Mouse (Mus musculus): Measurements from ENCODE around the gene Mptx2.
"Not testable (repeated sequence)": the region's sequence is repeated elsewhere in the genome, so short reads cannot be mapped to it uniquely, and the experiment has no call there.

The Mptx2 gene

DNA sequence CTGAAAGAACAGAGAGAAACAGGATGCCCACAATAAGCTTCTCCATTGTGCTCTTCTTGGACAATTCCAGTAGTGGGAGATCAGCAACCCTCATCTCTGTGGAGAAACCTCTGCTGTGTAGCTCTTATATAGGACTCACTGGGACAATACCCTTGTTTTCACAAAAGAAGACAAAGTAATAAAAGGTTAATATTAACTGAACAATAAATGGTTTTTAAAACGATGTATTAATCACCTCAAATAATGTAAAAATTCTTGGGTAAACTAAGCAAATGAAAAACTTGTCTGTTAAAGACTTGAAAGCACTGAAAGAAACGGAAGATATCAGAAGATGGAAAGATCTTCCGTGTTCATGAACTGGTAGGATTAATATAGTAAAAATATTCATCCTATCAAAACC lies at the start of gene Mptx2:
Gene Mptx2 (minus strand): TSS at position 101 of the 400 bp plus-strand sequence.
- DNase-seq (ENCODE audit: low spot score in 2 of 2) = no peak

DNA sequence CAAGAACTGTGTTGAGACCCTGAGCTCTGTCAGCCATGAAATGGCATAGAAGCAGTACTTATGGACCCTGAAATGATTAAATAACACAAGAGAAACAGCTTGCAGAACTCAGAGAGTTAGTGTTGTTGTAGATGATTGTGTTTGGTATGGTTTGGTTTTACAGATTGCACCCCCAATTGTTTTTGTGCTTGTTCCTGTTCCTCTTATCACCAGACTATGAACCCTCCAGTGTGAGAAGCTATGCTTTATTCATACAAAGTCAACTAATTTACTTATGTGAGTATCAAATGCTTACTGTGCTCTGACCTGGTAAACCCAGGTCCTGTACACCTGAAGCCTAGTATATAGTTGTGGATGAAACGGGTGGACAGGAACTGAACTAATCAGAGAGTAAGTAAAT lies 49.0 kb upstream of the Mptx2 start:
- DNase-seq (ENCODE audit: low spot score in 2 of 2) = no peak

DNA sequence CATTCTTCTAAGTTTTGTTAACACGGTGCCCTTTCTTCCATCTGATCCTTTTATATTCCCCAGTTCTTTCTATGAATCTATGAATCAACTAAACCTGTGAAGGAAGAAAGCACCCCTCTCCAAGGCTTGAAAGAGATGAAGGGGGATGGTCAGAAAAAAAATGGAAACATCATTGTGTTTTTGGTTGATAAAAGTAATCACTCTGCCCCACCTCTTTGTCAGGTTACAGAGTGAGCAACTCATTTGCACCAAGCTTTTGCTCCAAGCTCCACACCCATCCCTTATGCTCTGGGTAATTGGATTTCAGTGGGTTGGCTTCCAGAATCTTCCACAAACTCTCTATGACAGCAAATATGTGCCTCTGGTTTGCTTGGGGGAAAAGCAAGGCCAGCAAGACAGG lies 47.8 kb upstream of the Mptx2 start:
- no peak for DNase-seq (ENCODE audit: low spot score in 2 of 2)

DNA sequence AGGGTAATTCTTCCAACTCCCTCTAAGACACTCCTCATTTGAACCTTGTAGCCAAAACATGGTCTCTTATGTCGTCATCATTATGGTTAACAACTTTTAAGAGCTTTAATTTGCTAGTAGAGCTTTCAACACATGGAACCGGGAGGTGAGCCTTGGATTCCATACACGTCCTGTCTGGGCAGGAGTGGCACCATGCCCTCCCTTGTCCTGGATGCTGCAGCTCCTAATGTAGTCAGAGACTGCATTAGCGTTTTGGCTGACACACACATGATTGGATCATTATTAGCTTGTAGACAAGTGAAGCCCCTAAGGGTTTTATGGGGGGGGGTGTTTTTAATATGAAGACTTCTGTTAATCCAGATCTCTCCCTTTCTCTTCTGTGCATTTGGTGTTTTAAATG lies 47.4 kb upstream of the Mptx2 start:
- no peak for DNase-seq (ENCODE audit: low spot score in 2 of 2)

DNA sequence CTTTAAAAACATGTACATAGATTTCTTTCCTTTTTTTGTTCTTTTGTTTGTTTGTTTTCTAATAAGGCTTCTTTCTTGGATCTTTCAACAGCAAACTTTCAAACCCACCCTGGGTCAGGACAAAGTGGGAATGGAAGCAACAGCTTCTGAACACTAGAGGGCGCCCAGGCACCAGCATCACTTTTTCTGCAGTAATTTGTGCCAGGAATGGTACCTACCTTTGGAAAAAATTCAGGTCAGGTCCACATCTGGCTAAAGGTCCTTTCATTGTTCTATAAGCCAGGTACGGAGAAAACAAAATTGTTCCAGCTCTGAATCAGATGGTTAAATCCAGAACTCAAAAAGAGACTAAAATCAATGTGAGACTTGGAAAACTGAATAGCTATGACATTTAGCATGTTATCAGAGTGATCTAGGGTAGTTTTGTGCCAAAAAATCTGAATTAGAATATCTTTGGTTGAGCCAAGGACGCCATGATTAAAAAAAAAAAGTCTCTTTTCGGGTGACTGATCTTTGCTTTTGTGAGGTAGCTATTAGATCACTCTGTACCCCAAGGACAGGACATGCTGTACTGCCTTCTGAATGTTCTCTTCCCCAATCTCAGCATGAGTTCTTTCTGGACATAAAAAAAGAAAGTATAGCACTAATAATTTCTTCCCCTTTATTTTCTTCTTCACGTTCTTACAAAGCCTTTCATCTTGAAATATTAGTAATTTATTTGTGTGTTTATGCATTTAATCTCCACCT lies 46.4 kb upstream of the Mptx2 start:
- DNase-seq (ENCODE audit: low spot score in 2 of 2) = peak in 1 of 2 experiments; percentile 54

DNA sequence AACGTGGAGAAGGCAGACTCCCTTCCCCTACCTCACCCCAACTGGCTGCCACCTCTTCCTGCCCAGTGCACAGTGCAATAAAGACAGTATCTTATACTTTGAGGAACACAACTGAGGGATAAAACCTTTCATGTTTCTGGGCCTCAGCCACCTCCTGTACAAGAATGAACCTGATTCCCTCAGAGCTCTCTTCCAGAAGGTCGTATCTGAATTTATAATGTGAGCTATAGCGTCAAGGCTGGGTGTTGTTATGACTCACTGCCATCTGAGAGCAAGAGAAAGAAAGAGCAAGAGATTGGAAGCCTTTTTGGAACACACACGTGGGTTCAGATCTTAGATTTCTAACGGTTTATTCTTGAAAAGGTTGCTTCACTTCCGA lies 44.7 kb upstream of the Mptx2 start:
- peak in 1 of 2 experiments; percentile 22 for DNase-seq (ENCODE audit: low spot score in 2 of 2)

DNA sequence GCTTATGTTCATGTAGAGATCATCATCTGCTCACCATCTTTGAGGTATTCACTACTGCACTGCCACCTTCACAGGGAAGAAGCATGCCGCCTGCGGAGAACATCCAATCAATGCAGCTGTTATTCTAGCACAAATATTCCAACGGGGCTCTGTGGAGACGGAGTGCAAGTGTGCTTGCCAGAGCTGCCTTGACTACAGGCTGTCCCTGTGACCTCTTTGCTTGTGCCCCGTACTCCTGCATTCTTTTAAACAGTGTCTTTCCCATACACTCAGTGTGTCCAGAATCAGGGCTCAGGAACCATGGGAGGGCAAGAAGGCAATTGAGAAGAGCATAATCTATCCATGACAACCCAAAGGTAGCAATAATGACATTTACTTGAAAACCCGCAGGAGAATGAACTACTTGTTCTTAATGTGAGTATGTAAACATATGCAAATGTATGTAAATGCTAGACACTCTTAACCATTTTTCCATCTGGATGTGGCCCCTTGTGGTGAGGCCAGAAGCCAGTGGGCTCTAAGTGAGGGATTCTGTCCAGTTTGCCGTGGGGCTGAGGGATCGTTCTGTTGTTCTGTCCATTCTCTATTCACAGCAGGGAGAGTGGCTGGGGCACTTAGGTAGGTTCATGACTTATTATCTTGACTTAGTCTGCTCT lies 44.1 kb upstream of the Mptx2 start:
- no peak for DNase-seq (ENCODE audit: low spot score in 2 of 2)

DNA sequence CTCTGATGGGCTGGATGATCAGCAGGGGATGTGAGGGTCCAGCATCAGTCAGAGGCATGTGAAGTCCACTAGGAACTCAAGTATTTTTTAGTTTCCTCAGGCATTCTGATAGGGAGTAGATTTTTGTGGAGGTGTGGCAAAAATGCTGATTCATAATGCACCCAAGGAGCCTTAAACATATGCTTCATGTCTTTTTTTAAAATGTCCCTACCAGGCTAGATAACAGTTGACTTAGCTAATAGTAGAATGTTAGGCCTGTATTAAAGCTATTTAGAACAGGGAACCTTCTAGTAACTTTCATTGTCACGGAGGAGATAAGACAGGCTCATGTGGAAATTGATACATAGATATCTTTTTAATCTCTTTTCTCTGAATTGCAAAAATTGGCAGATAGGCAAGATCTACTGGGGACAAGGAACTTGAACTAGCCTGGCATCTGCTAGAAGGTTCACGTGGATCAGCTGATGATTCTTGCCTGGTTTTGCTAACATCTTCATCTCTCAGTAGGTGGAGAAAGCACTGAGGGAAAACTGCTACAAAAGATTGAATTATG lies 40.4 kb upstream of the Mptx2 start:
- no peak for DNase-seq (ENCODE audit: low spot score in 2 of 2)

DNA sequence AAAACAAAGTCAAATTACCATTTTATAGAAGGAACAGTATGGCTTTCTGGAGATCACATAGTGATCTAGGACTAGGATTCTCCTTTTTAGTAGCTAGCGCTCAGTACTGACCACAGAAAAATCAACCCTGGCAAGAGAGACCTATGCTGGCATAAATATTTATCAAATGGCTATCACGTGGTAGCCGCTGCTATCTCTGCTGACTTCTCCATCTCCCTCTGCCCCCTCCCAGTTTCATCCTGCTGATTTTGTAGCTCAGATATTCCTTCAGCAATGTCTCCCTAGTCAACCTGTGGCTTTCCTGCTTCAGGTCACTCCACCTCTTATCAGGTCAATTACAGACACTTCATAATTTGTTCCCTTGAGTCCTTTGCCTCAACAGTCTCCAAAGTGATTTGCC lies 38.1 kb upstream of the Mptx2 start:
- DNase-seq (ENCODE audit: low spot score in 2 of 2) = no peak

DNA sequence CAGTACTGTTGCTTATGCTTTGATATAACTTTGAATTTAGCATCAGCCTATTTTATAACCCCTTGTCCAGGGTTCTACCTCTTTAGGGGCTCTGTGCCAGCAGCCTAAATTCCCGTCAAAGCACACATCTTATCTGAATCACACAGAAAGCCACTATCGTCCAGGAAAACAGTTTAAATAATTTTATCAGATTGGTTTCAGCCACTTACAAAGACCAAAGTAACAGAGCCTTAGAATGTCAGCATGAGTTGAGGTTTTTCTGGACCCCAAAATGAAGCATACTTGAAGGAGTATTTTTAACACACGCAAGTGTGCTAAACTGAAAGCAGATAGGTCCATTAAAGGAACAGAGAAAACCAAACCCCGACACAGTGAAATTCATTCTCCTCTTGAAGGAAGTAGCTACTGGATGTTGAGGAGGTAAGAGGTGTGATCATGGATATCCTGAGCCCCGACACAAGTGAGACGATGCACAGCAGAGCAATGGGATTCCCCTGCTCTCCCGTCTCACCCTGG lies 36.0 kb upstream of the Mptx2 start:
- DNase-seq (ENCODE audit: low spot score in 2 of 2) = not testable (repeated sequence)

DNA sequence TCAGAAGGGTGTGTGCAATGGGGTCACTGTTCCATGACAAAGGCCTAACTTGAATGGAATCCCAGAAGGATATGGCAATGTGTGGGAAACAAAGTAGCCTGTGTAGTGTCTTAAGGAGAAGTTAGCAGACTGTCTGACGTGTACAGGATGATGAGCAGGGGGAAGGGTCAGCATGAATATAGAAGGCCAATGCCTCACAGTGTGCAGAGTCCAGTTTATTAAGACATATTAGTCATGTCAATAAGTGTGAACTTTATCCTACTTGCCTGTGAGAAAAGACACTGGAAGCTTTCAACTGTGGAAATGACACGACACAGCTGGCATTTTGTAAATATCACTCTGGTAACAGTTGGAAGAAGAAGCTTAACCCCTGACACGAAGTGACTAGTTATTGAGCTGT lies 25.2 kb upstream of the Mptx2 start:
- not testable (repeated sequence) for DNase-seq (ENCODE audit: low spot score in 2 of 2)

DNA sequence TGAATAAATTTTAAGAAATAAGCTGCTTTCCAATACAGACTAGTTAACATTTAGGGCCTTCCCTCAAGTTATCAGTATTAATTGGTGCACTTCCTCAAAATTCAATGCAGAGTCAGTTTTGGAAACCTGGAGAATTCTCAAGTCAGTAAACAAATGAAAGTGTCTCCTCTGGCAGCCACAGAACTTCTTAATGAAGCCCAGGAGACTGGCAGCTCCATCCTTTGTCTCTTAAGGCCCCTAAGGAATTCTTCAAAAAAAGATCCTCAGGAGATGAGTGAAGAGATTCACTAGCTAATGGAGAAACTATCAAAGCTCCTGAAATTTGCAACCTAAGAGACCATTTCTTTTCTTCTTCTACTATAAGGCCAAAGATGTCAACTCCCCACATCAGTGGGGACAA lies 11.9 kb downstream of the Mptx2 start, which contains the start of gene Olfr418:
Gene Olfr418 (plus strand): TSS at position 301 of the 400 bp plus-strand sequence.
- no peak for DNase-seq (ENCODE audit: low spot score in 2 of 2)

DNA sequence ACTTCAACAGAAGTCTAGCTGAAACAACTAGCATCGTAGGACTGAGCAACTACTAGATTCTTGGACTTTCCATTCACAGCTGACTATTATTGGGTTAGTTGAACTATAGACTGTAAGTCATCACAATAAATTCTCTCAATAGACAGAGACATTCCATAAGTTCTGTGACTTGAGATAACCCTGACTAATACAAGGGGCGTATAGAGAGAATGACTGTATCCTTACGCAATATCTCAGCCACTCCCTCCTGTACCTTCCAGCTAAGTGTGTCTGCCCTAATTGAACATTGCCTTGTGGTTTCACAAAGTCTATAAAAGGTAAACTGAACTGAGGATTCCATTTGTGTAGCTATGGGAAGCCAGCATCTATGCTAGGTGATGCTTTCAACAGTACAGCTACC lies 27.7 kb downstream of the Mptx2 start:
- no peak for DNase-seq (ENCODE audit: low spot score in 2 of 2)

DNA sequence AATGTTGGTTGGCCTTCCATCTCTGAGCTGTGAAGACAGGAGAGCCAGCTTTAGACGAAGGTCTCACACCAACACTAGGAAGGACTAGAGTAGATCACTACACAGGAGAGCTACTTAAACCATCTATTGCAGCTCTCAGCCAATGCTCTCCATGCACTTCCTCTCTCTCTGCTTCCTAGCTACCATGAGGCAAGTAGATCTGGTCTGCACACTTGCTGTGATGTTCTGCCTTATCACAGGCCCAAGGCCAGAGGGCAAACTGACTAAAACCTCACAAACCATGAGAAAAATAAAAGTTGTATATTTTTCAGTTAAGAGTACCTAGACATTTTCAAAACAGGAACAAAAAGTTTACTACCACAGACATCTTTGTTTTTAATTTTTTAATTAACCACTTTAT lies 40.6 kb downstream of the Mptx2 start:
- not testable (repeated sequence) for DNase-seq (ENCODE audit: low spot score in 2 of 2)

DNA sequence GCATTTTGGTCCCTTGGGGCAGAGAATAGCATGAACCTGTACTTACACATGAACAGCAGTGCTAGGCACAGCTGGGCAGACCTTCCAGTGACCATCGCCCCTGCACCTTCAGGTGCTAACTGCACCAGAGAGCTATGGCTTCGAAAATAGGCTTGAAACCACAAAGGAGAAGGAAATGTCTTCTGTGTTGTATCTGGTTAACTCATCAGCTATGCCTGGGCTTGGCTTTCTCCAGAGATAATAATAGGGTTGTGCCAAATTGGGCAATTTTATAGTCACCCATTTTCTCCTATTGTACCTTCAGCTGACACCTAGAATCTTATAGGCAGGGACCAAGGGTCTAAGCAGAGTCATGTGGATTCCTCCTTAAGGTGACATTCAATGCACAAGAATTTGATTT lies 50.5 kb downstream of the Mptx2 start, which contains the start of gene Fcer1a:
Gene Fcer1a (minus strand): TSS at position 134 of the 400 bp plus-strand sequence.
- DNase-seq (ENCODE audit: low spot score in 2 of 2) = no peak

Data from left cerebral cortex, adult 9 months (tissue).